Mouse (Mus musculus): ENCODE results near the gene Dad1.

Gene Dad1

GRCm38 (mm10) chr14:54205904-54206303 lies 48.0 kb downstream of the Dad1 start:
- no peak for DNase-seq (ENCODE audit: low spot score)

GRCm38 (mm10) chr14:54204786-54205185 lies 49.1 kb downstream of the Dad1 start:
- DNase-seq (ENCODE audit: low spot score): no peak

DNA sequence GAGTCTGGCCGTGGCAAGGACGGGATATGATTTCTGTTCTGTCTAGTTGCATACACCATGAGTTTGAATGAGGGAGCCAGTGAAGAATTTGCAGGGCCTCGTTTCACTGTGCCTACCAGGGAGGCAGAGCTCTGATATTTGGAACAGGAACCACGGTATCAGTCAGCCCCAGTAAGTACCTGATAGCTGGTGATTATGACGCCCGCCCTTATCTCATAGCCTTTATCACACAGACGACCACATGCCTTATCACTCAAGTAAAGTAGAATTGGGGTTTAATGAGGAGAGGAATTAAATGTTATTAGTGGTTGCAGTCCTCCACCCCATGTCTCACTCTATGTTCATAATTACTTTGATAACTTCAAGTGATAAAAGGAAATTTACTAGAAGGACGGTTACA lies 49.6 kb downstream of the Dad1 start:
- no peak for DNase-seq (ENCODE audit: low spot score)

GRCm38 (mm10) chr14:54203776-54204175 lies 50.1 kb downstream of the Dad1 start:
- no peak for DNase-seq (ENCODE audit: low spot score)

GRCm38 (mm10) chr14:54203207-54203606 lies 50.7 kb downstream of the Dad1 start:
- no peak for DNase-seq (ENCODE audit: low spot score)

DNA sequence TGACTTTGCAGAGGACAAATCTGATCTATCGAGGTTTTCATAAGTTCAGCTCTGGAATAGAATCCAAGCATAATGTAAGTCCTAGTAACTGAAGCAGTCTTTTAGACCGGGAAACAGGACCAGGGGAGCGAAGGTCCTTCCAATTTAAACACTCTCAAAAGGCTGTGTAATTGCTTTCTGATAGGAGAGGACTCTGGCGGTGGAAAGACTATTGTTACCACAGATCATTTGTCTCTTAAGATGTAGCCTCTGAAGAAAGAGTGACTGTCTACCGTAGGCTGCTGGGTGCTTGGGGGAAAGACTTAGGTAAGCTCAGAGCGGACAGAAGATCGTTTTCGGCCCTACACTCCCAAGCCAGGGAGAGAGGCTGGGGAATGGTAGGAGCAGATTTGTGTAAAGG lies 53.5 kb downstream of the Dad1 start:
- DNase-seq (ENCODE audit: low spot score): no peak

GRCm38 (mm10) chr14:54199662-54200061 lies 54.2 kb downstream of the Dad1 start:
- no peak for DNase-seq (ENCODE audit: low spot score)

DNA sequence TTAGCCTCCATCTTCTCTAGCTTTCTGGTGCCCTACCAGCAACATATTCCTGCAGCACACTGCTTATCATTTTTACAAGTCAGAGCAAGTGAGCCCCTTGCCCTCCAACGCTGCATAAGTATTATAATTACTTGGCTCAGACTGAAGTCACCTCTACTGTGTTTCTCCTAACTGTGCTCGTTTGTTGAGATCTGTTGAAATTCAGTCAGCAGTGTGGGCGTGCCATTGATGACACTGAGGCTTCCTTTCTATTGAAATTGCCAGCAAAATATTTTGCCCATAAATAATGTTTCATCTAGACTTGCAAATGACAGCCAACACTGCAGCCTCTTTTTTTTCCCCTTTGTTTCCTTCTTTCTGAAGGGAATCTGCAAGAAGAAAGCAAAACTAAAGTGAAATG lies 56.2 kb downstream of the Dad1 start:
- DNase-seq (ENCODE audit: low spot score): no peak

DNA sequence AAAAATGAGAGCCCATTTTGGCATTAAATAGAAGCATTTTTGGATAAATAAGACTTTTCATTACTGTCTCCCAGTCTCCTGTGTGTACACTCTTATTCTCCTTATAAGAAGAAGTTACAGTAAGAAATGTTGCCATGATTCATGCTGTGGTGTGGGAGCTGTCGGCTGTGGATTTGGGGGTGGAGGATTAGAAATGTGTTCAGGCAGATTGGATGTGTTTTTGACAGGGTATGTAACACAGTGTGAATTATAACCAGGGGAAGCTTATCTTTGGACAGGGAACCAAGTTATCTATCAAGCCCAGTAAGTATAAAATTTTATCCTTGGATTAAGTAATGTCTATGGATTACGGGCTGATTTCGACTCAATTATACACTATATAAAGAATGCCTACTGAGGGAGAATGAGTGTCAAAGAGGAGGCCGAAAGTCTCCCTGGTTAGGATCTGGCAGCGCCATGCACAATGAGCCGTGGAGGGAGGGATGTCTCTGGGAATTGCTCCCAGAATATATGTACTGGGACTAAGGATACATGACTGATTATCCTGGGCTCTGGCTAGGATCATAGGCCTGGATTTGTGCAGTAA lies 58.0 kb downstream of the Dad1 start:
- no peak for DNase-seq (ENCODE audit: low spot score)

- DNase-seq (ENCODE audit: low spot score): no peak
These were observed 60.4 kb downstream of the Dad1 start for GRCm38 (mm10) chr14:54193354-54194133.

- no peak for DNase-seq (ENCODE audit: low spot score)
These were observed 61.4 kb downstream of the Dad1 start for GRCm38 (mm10) chr14:54192462-54192847.

DNA sequence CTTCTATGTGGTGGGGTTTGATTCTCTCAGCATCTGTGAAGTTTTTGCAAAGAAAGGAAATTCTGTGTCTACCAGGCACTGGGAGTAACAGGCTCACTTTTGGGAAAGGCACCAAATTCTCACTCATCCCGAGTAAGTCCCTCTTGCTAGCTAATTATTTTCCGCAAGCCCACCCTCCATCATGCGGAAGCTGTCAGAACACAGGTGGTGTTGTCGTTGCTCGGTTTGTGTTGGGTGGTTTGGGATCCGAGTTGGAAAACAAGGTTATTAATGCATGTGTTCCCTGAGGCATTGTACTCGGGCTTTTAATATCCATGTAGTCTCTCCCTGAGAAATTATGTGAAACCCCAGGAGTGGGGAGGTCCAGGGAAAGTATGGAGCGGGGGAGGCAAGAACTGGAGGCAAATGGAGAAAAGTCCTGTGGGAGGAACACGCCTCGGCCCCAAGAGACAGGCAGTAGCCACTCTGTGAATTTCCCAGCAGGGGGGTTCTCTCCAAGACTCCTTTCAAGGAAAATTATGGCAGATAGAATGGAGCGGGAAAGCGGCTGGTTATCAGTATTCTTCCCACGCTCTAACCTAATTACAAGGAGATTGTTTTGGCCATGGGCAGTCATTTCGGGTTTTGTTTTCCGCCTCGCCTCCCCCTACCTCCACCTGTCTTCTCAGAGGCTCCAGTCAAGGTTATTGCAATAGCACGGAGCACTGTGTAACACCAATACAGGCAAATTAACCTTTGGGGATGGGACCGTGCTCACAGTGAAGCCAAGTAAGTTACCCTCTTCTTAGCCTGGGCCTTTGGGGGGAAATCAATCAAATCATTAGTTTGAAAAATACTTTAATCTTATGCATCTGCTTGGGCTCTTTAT lies 62.1 kb downstream of the Dad1 start:
- no peak for DNase-seq (ENCODE audit: low spot score)

GRCm38 (mm10) chr14:54191026-54191390 lies 62.9 kb downstream of the Dad1 start:
- DNase-seq (ENCODE audit: low spot score): no peak

DNA sequence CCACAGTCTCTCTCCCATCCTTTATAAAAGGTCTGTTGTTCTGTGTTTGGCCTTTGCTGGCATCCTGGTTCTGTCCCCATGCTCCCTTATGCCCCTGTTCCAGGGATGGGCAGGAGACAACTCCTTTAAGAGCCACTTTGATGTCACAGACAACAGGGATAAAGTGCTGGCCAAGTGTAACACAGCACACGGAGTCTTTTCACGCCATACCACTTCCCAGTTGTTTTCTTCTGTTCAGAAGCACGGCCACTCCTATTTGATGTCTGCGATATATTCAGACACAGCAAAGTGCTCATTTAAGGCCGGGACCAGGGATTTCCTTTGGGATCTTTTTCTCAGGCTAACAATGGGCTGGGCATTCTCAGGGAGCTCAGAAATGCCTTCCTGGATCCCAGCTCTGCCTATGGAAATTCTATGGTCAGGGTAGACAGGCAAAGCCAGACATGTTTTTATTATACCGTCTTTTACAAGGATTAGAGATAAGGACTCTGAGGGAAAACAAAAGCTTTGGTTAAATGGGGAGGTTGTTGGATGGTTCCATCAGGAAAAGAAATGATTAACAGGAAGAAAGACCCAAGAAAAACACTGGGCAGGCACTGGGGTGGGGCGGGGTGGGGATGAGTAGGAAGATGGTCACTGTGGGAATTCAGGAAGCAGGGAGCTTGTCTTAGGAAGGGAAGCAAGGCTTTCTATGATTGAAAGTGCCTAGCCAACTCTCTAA lies 63.4 kb downstream of the Dad1 start:
- DNase-seq (ENCODE audit: low spot score): peak; percentile 13

GRCm38 (mm10) chr14:54189255-54189654 lies 64.6 kb downstream of the Dad1 start:
- no peak for DNase-seq (ENCODE audit: low spot score)

- DNase-seq (ENCODE audit: low spot score): no peak
These were observed 66.7 kb downstream of the Dad1 start for GRCm38 (mm10) chr14:54187211-54187610.

Data from yolk sac, embryonic 10.5 days (tissue).